Mouse (Mus musculus): ENCODE results near the gene Edc4.

Edc4 gene

GRCm38 (mm10) chr8:105942542-105942941, 61.9 kb downstream of the Edc4 start:
- no peak for DNase-seq

- DNase-seq, result peak; percentile 44 to 65
These were observed 62.6 kb downstream of the Edc4 start, which contains the start of gene Lcat for GRCm38 (mm10) chr8:105943321-105943739. TSS of gene Lcat (minus strand) at chr8:105943382.

All from cerebellum, postnatal 10 days (tissue).